Mouse (Mus musculus) heart, adult 2 months (tissue): ENCODE measurements at regions not wholly inside any gene's neighbourhood (a gene's known extent, or its start where the extent isn't known, plus 50 kb on each side); places are given as distances from the start of the nearest gene placed in this dataset.

Experiments used
- CTCF ChIP-seq: fragments of 200-600 bp; IDR thresholded peaks from 2 replicates; pipeline ENCODE4 v1.8.1; 2022; ENCODE audit warnings: antibody characterized with exemption, mild to moderate bottlenecking, moderate library complexity
- POLR2A ChIP-seq: fragments of 200-500 bp; IDR thresholded peaks from 2 replicates; pipeline ENCODE4 v1.6.1; 2011; ENCODE audit warnings: mild to moderate bottlenecking, low read depth, low read length, control low read depth; ENCODE audit not compliant: insufficient read depth

- TF ChIP-seq POLR2A: no peak
- TF ChIP-seq CTCF: no peak
Observed at GRCm38 (mm10) chr4:150709391-150710130, 57.6 kb upstream of the Slc45a1 start.
